Mouse (Mus musculus) hindbrain, embryonic 11.5 days (tissue): ENCODE measurements at regions not wholly inside any gene's neighbourhood (a gene's known extent, or its start where the extent isn't known, plus 50 kb on each side); places are given as distances from the start of the nearest gene placed in this dataset.

ENCODE experiments used
- ATAC-seq: fragments of 200-750 bp; cut with Nextera tagmentation; 2 replicates; pipeline ENCODE4 v1.8.0; 2017; ENCODE audit warnings: mild to moderate bottlenecking, moderate TSS enrichment, moderate library complexity; ENCODE audit not compliant: low FRiP score
- DNase-seq: peaks from one replicate; pipeline ENCODE4 v3.0.0-alpha.2; 2015; ENCODE audit warnings: low spot score
- H3K27ac ChIP-seq: fragments of 300-500 bp; sonication (generic); 2 replicates; pipeline ENCODE4 v1.5.1; 2014; ENCODE audit warnings: mild to moderate bottlenecking, low read depth, low read length
- H3K27me3 ChIP-seq: fragments of 300-500 bp; sonication (generic); 2 replicates; pipeline ENCODE4 v1.6.1; 2014; ENCODE audit warnings: mild to moderate bottlenecking, low read length, moderate library complexity, mixed read lengths; ENCODE audit not compliant: control insufficient read depth, insufficient read depth
- H3K36me3 ChIP-seq: fragments of 300-500 bp; sonication (generic); 2 replicates; pipeline ENCODE4 v1.6.1; 2014; ENCODE audit warnings: mild to moderate bottlenecking, low read length, moderate library complexity, mixed read lengths; ENCODE audit not compliant: control insufficient read depth, insufficient read depth
- H3K4me1 ChIP-seq: fragments of 300-500 bp; sonication (generic); replicated peaks from 2 replicates; pipeline ENCODE4 v1.6.1; 2014; ENCODE audit warnings: low read length, mixed read lengths; ENCODE audit not compliant: control insufficient read depth, insufficient read depth
- H3K4me2 ChIP-seq: fragments of 300-500 bp; sonication (generic); replicated peaks from 2 replicates; pipeline ENCODE4 v1.6.1; 2014; ENCODE audit warnings: mild to moderate bottlenecking, low read depth, low read length
- H3K4me3 ChIP-seq: fragments of 300-500 bp; sonication (generic); 2 replicates; pipeline ENCODE4 v1.5.1; 2014; ENCODE audit warnings: low read depth, low read length
- H3K9ac ChIP-seq: fragments of 300-500 bp; sonication (generic); 2 replicates; pipeline ENCODE4 v1.6.1; 2014; ENCODE audit warnings: low read depth, low read length
- H3K9me3 ChIP-seq: fragments of 300-500 bp; sonication (generic); 2 replicates; pipeline ENCODE4 v1.6.1; 2016; ENCODE audit warnings: low read length; ENCODE audit not compliant: control insufficient read depth
- WGBS: fragments of 180-500 bp; shearing (Covaris S2); extraction: QIAGEN DNeasy Blood & Tissue Kit; methylation state at CpG from one replicate; pipeline ENCODE4 v1.1.7; 2014; 5-methylcytosine and 5-hydroxymethylcytosine counted together

DNA sequence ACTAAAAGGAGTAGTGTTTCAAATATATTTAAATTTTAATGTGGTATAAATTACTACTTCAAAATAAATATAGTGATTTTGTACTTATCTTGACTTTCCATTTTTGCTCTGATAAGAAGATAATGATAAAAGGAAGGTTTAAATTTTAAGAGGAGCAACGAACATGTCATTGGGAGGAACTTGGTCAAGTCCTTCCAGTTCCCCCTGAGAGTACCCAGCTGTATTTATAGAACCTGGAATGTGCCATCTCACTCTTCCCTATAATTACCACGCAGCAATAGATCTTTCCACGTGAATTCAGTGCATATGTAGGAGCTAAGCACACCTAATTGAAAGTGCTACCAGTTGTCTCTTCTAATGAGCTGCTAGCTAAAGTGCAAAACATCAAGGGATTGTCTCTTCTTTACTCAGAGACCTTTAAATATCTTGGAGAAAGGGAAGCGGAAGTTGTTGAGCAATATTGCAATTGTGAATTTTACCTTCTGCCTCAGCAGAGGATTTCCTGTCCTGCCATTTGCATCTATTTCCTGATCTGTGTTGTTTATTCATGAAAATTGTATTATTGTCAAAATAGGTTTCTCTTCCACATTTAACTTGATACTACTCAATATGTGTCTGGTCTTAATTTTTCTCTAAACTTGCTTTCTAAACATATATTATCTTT lies 1243.0 kb upstream of the Zeb2 start:
- Histone ChIP-seq H3K4me2 (no peak overlapping the region), H3K4me3 (no peak overlapping the region), H3K4me1 (no peaks in the 10 kb centered on the region), H3K27ac (no peak overlapping the region), H3K9ac (no peak overlapping the region), H3K9me3 (no peaks in the 10 kb centered on the region), H3K27me3 (no peaks in the 10 kb centered on the region), H3K36me3 (no peaks in the 10 kb centered on the region)
- DNase-seq: no peak
- 77% methylated on average over 4 of the region's 4 CpGs for WGBS
- ATAC-seq: no peak

DNA sequence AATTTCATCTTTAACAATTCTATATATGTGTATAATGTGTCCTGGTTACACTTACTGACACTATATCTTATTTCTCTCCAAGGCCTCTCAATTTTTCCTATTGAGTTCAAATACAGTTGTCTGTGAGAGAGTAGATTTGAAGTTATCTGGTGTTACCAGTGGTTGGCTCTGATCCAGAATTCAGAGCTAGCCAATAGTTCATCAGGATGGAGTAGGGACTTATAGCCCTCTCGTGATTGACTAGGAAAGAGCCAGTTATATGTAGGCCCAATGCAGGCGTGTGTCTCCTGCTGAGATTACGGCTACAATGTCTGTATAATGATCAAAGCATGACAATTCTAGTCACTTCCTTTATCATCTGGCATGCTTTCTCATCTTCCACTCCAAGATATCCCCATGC lies 1241.0 kb upstream of the Zeb2 start:
- Histone ChIP-seq H3K4me1 (no peaks in the 10 kb centered on the region), H3K9me3 (no peaks in the 10 kb centered on the region), H3K4me3 (no peak overlapping the region), H3K27me3 (no peaks in the 10 kb centered on the region), H3K36me3 (no peaks in the 10 kb centered on the region), H3K4me2 (no peak overlapping the region), H3K9ac (no peak overlapping the region), H3K27ac (no peak overlapping the region)
- 90% methylated on average over 3 of the region's 3 CpGs for WGBS
- ATAC-seq: no peak
- DNase-seq: no peak

- Histone ChIP-seq H3K27ac (no peak overlapping the region), H3K4me1 (no peaks in the 10 kb centered on the region), H3K4me2 (no peak overlapping the region), H3K36me3 (no peaks in the 10 kb centered on the region), H3K9me3 (no peaks in the 10 kb centered on the region), H3K4me3 (no peak overlapping the region), H3K27me3 (no peaks in the 10 kb centered on the region), H3K9ac (no peak overlapping the region)
- DNase-seq (no peak), ATAC-seq (no peak)
- WGBS: 86% methylated on average over 3 of the region's 3 CpGs
Measured at GRCm38 (mm10) chr2:46356651-46357050, 1239.5 kb upstream of the Zeb2 start.

DNA sequence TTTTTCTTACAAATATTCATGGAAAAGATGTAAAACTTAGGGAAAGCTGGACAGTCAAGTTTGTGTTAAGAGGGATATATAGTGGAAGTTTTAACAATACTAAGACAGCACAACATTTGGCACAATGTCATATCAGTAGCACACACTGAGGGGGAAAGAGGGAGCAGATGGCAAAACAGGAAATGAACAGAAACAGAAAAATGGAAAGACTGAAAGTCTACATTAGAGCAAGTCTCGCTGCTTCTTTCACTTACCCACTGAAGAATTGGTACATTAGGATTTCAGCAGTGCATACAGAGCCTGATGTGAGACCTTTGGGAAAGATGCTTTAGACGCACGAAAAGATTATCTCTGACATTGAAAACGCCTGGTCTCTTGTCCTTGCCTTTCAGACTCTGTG lies 1223.5 kb upstream of the Zeb2 start:
- no peak for ATAC-seq
- H3K4me3 ChIP-seq: no peak overlapping the region
- WGBS: 92% methylated on average over 4 of the region's 4 CpGs
- no peaks in the 10 kb centered on the region for H3K27me3 ChIP-seq
- H3K4me2 ChIP-seq: no peak overlapping the region
- no peak for DNase-seq
- H3K9me3 ChIP-seq: no peaks in the 10 kb centered on the region
- no peak overlapping the region for H3K27ac ChIP-seq
- no peaks in the 10 kb centered on the region for H3K4me1 ChIP-seq
- no peak overlapping the region for H3K9ac ChIP-seq
- H3K36me3 ChIP-seq: no peaks in the 10 kb centered on the region

DNA sequence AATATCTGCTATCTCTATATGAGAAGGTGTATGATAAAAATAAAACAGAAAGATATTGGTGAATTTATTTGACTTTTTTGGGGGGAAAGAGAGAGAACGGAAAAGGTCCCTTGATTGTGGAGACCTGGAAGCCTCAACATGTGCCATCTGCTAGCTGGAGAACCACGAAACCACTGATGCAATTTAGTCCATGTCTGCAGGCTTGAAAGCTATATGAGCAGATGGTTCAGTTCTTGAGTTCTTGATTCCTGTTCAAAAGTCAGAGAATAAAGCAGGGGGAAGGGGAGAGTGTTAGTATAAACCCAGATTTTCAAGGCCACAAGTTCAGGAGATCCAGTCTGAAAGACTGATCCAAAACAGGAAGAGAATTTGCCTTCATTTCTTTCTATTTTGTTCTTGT lies 1199.5 kb upstream of the Zeb2 start:
- no peaks in the 10 kb centered on the region for H3K4me1 ChIP-seq
- WGBS: 89% methylated on average over 2 of the region's 2 CpGs
- no peak overlapping the region for H3K27ac ChIP-seq
- H3K4me3 ChIP-seq: no peak overlapping the region
- DNase-seq: no peak
- no peaks in the 10 kb centered on the region for H3K36me3 ChIP-seq
- H3K27me3 ChIP-seq: no peaks in the 10 kb centered on the region
- H3K9me3 ChIP-seq: no peaks in the 10 kb centered on the region
- no peak overlapping the region for H3K4me2 ChIP-seq
- no peak for ATAC-seq
- no peak overlapping the region for H3K9ac ChIP-seq

DNA sequence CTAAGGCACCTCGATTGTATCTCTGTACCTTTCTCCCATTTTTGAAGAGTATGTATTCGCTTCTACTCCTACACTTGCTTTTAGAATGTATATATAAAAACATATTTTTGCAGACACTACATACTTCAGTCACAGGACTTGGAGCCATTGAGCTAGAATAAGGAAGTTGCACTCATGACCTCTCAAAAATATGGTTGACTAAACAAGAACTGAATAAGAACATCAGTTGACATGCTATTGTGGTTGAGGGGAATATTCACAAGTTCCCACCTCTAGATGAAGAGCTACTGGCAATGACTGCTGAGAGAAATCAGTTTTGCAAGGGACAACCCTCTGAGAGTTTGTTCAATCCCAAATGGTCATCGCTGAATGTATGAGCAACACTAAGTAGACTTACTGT lies 1198.0 kb upstream of the Zeb2 start:
- no peaks in the 10 kb centered on the region for H3K27me3 ChIP-seq
- H3K27ac ChIP-seq: no peak overlapping the region
- DNase-seq (no peak), ATAC-seq (no peak)
- no peak overlapping the region for H3K4me3 ChIP-seq
- 90% methylated on average over 3 of the region's 3 CpGs for WGBS
- H3K36me3 ChIP-seq: no peaks in the 10 kb centered on the region
- no peak overlapping the region for H3K9ac ChIP-seq
- H3K4me1 ChIP-seq: no peaks in the 10 kb centered on the region
- H3K4me2 ChIP-seq: no peak overlapping the region
- H3K9me3 ChIP-seq: no peaks in the 10 kb centered on the region

GRCm38 (mm10) chr2:46307582-46308153 lies 1190.5 kb upstream of the Zeb2 start:
- Histone ChIP-seq H3K4me1 (no peaks in the 10 kb centered on the region), H3K27me3 (no peaks in the 10 kb centered on the region), H3K4me2 (no peak overlapping the region), H3K36me3 (no peaks in the 10 kb centered on the region), H3K9me3 (no peaks in the 10 kb centered on the region), H3K27ac (no peak overlapping the region), H3K9ac (no peak overlapping the region), H3K4me3 (no peak overlapping the region)
- 100% methylated on average over 2 of the region's 2 CpGs for WGBS
- no peak for DNase-seq
- no peak for ATAC-seq

GRCm38 (mm10) chr2:46302627-46303026 lies 1185.4 kb upstream of the Zeb2 start:
- no peak overlapping the region for H3K9ac ChIP-seq
- H3K36me3 ChIP-seq: no peaks in the 10 kb centered on the region
- H3K4me3 ChIP-seq: no peak overlapping the region
- no peak overlapping the region for H3K27ac ChIP-seq
- H3K9me3 ChIP-seq: no peaks in the 10 kb centered on the region
- no peaks in the 10 kb centered on the region for H3K4me1 ChIP-seq
- WGBS: 91% methylated on average over 1 of the region's 1 CpGs
- H3K27me3 ChIP-seq: no peaks in the 10 kb centered on the region
- DNase-seq (no peak), ATAC-seq (no peak)
- H3K4me2 ChIP-seq: no peak overlapping the region

DNA sequence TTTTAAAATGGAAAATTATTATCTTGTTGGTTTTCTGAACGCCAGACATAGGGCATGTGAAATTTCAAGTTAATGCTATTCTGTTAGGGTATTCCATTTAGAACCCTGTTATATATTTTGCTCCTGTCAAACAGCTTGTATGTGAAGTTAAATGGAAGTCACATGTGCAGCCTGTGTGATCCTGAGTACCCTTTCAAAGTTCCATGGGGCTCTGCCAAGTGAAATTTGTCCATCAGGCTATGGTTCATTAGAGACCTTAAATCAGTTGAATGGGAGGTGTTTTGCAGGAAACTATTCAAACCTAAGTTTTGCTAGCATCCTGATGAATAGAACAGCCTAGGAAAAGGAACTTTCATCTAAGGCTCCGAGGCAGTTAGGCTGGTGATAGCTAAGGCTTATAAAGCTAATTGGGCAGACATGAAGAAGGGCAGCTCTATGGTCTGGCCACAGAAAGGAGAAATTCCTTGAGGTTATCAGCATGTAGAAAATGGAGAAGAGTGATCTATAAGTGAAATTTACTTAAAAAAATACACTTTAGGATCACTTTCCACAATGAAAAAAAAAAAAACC lies 1180.2 kb upstream of the Zeb2 start:
- DNase-seq (no peak), ATAC-seq (no peak)
- Histone ChIP-seq H3K4me3 (no peak overlapping the region), H3K4me2 (no peak overlapping the region), H3K36me3 (no peaks in the 10 kb centered on the region), H3K9ac (no peak overlapping the region), H3K9me3 (no peaks in the 10 kb centered on the region), H3K27ac (no peak overlapping the region), H3K27me3 (no peaks in the 10 kb centered on the region), H3K4me1 (no peaks in the 10 kb centered on the region)
- WGBS: 52% methylated on average over 2 of the region's 2 CpGs
